Mouse (Mus musculus): ENCODE measurements around the gene Gm17364.

GRCm38 (mm10) chr13:41283256-41283655 is 9.5 kb upstream of the Gm17364 start:
- no peak for TF ChIP-seq POLR2A (IDR thresholded peaks at IDR 0.05; ENCODE audit: borderline replicate concordance, low read depth, low read length)
- TF ChIP-seq CTCF (IDR thresholded peaks at IDR 0.05; ENCODE audit: low read depth, low read length), result no peak
